Mouse (Mus musculus): ENCODE results near the gene Fblim1. TPM values are rescaled to one million over a fixed set of nuclear protein-coding genes. Genes with fewer than 3 reads are reported as not detected.

The Fblim1 gene
- polyA plus RNA-seq, 1 experiment from 2014 or later: 1.7 TPM

GRCm38 (mm10) chr4:141625774-141626550 lies 20.1 kb upstream of the Fblim1 start:
- Histone ChIP-seq H3K4me2 (no peak overlapping the region), H3K27me3 (no peaks in the 10 kb centered on the region), H3K36me3 (replicated peaks) (peaks cover 24% of the 10 kb centered on the region), H3K4me1 (replicated peaks) (peaks cover 13% of the 10 kb centered on the region; the same call in 1 of the 2 replicates), H3K9me3 (replicated peaks) (no peaks in the 10 kb centered on the region), H3K9ac (no peak overlapping the region), H3K4me3 (replicated peaks) (no peak overlapping the region), H3K27ac (replicated peaks) (no peak overlapping the region)
- ATAC-seq (ENCODE audit: insufficient read depth): no peak
- 76% methylated on average over 16 of the region's 16 CpGs for WGBS (ENCODE audit: insufficient replicate concordance)

- Histone ChIP-seq H3K4me3 (replicated peaks) (no peak overlapping the region), H3K4me2 (no peak overlapping the region), H3K27ac (replicated peaks) (no peak overlapping the region), H3K27me3 (no peaks in the 10 kb centered on the region), H3K9me3 (replicated peaks) (no peaks in the 10 kb centered on the region), H3K4me1 (replicated peaks) (peaks cover 13% of the 10 kb centered on the region; the same call in 1 of the 2 replicates), H3K36me3 (replicated peaks) (peaks cover 18% of the 10 kb centered on the region), H3K9ac (no peak overlapping the region)
- no peak for ATAC-seq (ENCODE audit: insufficient read depth)
- 67% methylated on average over 19 of the region's 19 CpGs for WGBS (ENCODE audit: insufficient replicate concordance)
Observed at GRCm38 (mm10) chr4:141624983-141625773, 19.3 kb upstream of the Fblim1 start.

- WGBS (ENCODE audit: insufficient replicate concordance): 69% methylated on average over 8 of the region's 8 CpGs
- peaks cover 9% of the 10 kb centered on the region for H3K36me3 ChIP-seq (replicated peaks)
- peaks cover 13% of the 10 kb centered on the region; the same call in 1 of the 2 replicates for H3K4me1 ChIP-seq (replicated peaks)
- H3K4me2 ChIP-seq: no peak overlapping the region
- H3K27ac ChIP-seq (replicated peaks): no peak overlapping the region
- no peak overlapping the region for H3K4me3 ChIP-seq (replicated peaks)
- H3K9ac ChIP-seq: no peak overlapping the region
- H3K27me3 ChIP-seq: no peaks in the 10 kb centered on the region
- no peaks in the 10 kb centered on the region for H3K9me3 ChIP-seq (replicated peaks)
- no peak for ATAC-seq (ENCODE audit: insufficient read depth)
Observed at GRCm38 (mm10) chr4:141624134-141624533, 18.2 kb upstream of the Fblim1 start.

- H3K36me3 ChIP-seq (replicated peaks): peaks cover 4% of the 10 kb centered on the region
- WGBS (ENCODE audit: insufficient replicate concordance): 52% methylated on average over 1 of the region's 1 CpGs
- peak; percentile 60 for ATAC-seq (ENCODE audit: insufficient read depth)
- H3K4me1 ChIP-seq (replicated peaks): peaks cover 17% of the 10 kb centered on the region
- H3K4me3 ChIP-seq (replicated peaks): no peak within 1 kb of the TSS
- no peaks in the 10 kb centered on the region for H3K27me3 ChIP-seq
- no peak within 1 kb of the TSS for H3K9ac ChIP-seq
- 0 out of 2 replicates have a peak within 1 kb of the TSS, but pooled peaks have one; percentile 6 for H3K27ac ChIP-seq (replicated peaks)
- H3K4me2 ChIP-seq: no peak within 1 kb of the TSS
- no peaks in the 10 kb centered on the region for H3K9me3 ChIP-seq (replicated peaks)
Observed at GRCm38 (mm10) chr4:141623666-141624065, 17.8 kb upstream of the Fblim1 start, which contains the start of gene Slc25a34. TSS of gene Slc25a34 (minus strand) at chr4:141623821.

- H3K36me3 ChIP-seq (replicated peaks): peaks cover under 1% of the 10 kb centered on the region; the same call in 1 of the 2 replicates
- H3K27ac ChIP-seq (replicated peaks): 0 out of 2 replicates have a peak overlapping the region, but pooled peaks have one; percentile 6
- H3K4me2 ChIP-seq: no peak overlapping the region
- no peak overlapping the region for H3K4me3 ChIP-seq (replicated peaks)
- H3K9me3 ChIP-seq (replicated peaks): no peaks in the 10 kb centered on the region
- H3K4me1 ChIP-seq (replicated peaks): peaks cover 21% of the 10 kb centered on the region
- H3K27me3 ChIP-seq: no peaks in the 10 kb centered on the region
- no peak for ATAC-seq (ENCODE audit: insufficient read depth)
- 63% methylated on average over 11 of the region's 11 CpGs for WGBS (ENCODE audit: insufficient replicate concordance)
- no peak overlapping the region for H3K9ac ChIP-seq
Observed at GRCm38 (mm10) chr4:141623037-141623436, 17.1 kb upstream of the Fblim1 start.

- 74% methylated on average over 5 of the region's 5 CpGs for WGBS (ENCODE audit: insufficient replicate concordance)
Observed at GRCm38 (mm10) chr4:141622580-141622979, 16.7 kb upstream of the Fblim1 start.

GRCm38 (mm10) chr4:141622091-141622490 lies 16.2 kb upstream of the Fblim1 start:
- no peak overlapping the region for H3K4me2 ChIP-seq

More at GRCm38 (mm10) chr4:141622580-141622979, 16.7 kb upstream of the Fblim1 start:
- H3K36me3 ChIP-seq (replicated peaks): no peaks in the 10 kb centered on the region; the same call in 1 of the 2 replicates
- H3K4me2 ChIP-seq: no peak overlapping the region
- H3K27me3 ChIP-seq: no peaks in the 10 kb centered on the region
- no peak overlapping the region for H3K4me3 ChIP-seq (replicated peaks)
- no peaks in the 10 kb centered on the region for H3K9me3 ChIP-seq (replicated peaks)
- peaks cover 26% of the 10 kb centered on the region for H3K4me1 ChIP-seq (replicated peaks)
- no peak overlapping the region for H3K9ac ChIP-seq
- no peak for ATAC-seq (ENCODE audit: insufficient read depth)
- no peak overlapping the region for H3K27ac ChIP-seq (replicated peaks)

GRCm38 (mm10) chr4:141621297-141621696 lies 15.4 kb upstream of the Fblim1 start:
- Histone ChIP-seq H3K9ac (no peak overlapping the region), H3K4me2 (no peak overlapping the region), H3K27ac (replicated peaks) (no peak overlapping the region), H3K27me3 (no peaks in the 10 kb centered on the region), H3K36me3 (replicated peaks) (no peaks in the 10 kb centered on the region; the same call in 1 of the 2 replicates), H3K4me3 (replicated peaks) (no peak overlapping the region), H3K9me3 (replicated peaks) (no peaks in the 10 kb centered on the region), H3K4me1 (replicated peaks) (peaks cover 28% of the 10 kb centered on the region)
- ATAC-seq (ENCODE audit: insufficient read depth): no peak
- WGBS (ENCODE audit: insufficient replicate concordance): 71% methylated on average over 8 of the region's 8 CpGs

More at GRCm38 (mm10) chr4:141622091-141622490, 16.2 kb upstream of the Fblim1 start:
- WGBS (ENCODE audit: insufficient replicate concordance): 49% methylated on average over 8 of the region's 8 CpGs
- H3K27me3 ChIP-seq: no peaks in the 10 kb centered on the region
- peaks cover 28% of the 10 kb centered on the region for H3K4me1 ChIP-seq (replicated peaks)
- H3K36me3 ChIP-seq (replicated peaks): no peaks in the 10 kb centered on the region; the same call in 1 of the 2 replicates
- H3K9me3 ChIP-seq (replicated peaks): no peaks in the 10 kb centered on the region
- no peak overlapping the region for H3K9ac ChIP-seq
- no peak overlapping the region for H3K4me3 ChIP-seq (replicated peaks)
- H3K27ac ChIP-seq (replicated peaks): no peak overlapping the region
- ATAC-seq (ENCODE audit: insufficient read depth): no peak

GRCm38 (mm10) chr4:141619299-141619883 lies 13.5 kb upstream of the Fblim1 start:
- no peak for ATAC-seq (ENCODE audit: insufficient read depth)
- H3K36me3 ChIP-seq (replicated peaks): no peaks in the 10 kb centered on the region
- H3K9ac ChIP-seq: no peak overlapping the region
- 59% methylated on average over 9 of the region's 9 CpGs for WGBS (ENCODE audit: insufficient replicate concordance)
- H3K4me1 ChIP-seq (replicated peaks): peaks cover 22% of the 10 kb centered on the region
- no peaks in the 10 kb centered on the region for H3K9me3 ChIP-seq (replicated peaks)
- H3K4me3 ChIP-seq (replicated peaks): no peak overlapping the region
- H3K4me2 ChIP-seq: no peak overlapping the region
- H3K27me3 ChIP-seq: no peaks in the 10 kb centered on the region
- no peak overlapping the region for H3K27ac ChIP-seq (replicated peaks)

- Histone ChIP-seq H3K9me3 (replicated peaks) (no peaks in the 10 kb centered on the region), H3K4me2 (peak within 1 kb of the TSS; percentile 57), H3K27me3 (no peaks in the 10 kb centered on the region), H3K27ac (replicated peaks) (peak within 1 kb of the TSS; percentile 49; the same call in 1 of the 2 replicates), H3K36me3 (replicated peaks) (no peaks in the 10 kb centered on the region), H3K4me3 (replicated peaks) (peak within 1 kb of the TSS; percentile 52), H3K4me1 (replicated peaks) (peaks cover 22% of the 10 kb centered on the region), H3K9ac (peak within 1 kb of the TSS; percentile 3; the same call in 1 of the 2 replicates)
- WGBS (ENCODE audit: insufficient replicate concordance): 18% methylated on average over 20 of the region's 20 CpGs
- ATAC-seq (ENCODE audit: insufficient read depth): no peak
Observed at GRCm38 (mm10) chr4:141618565-141619243, 12.8 kb upstream of the Fblim1 start, which contains the start of gene Tmem82. TSS of gene Tmem82 (minus strand) at chr4:141618633.

Measured in liver, embryonic 15.5 days (tissue).